In genomic region chr11:44517561-44518280, GRCm38 (mm10) we compare ENCODE assay signal across 8 mouse cellular contexts. TPM values are rescaled to one million over a fixed set of nuclear protein-coding genes. Genes with fewer than 3 reads are reported as not detected.
DNase-seq lines count a peak whose midpoint lies in the region; ATAC-seq and TF ChIP-seq lines count a peak whose summit lies in the region.

No protein-coding gene starts in this region.

- 54% methylated on average over 6 of the region's 6 CpGs for WGBS in heart, postnatal 0 days

- peaks cover 9% of the 10 kb centered on the region for H3K4me1 ChIP-seq in heart, postnatal 0 days (ENCODE audit: control insufficient read depth, insufficient read depth)

- TF ChIP-seq POLR2A in myocyte (IDR thresholded peaks at IDR 0.05; ENCODE audit: insufficient read length, low read depth) = no peak

- no peak for TF ChIP-seq EP300 in heart, postnatal 0 days (IDR thresholded peaks at IDR 0.05; ENCODE audit: low read depth)

- DNase-seq in heart, postnatal 0 days (ENCODE audit: low spot score) = no peak
- DNase-seq in heart, postnatal 25 days (ENCODE audit: low spot score) = no peak
- peak; percentile 62 for DNase-seq in MN1 (ENCODE audit: low spot score)
- DNase-seq in induced T-regulatory cell, adult 2 months (ENCODE audit: low read depth) = peak; percentile 32
- DNase-seq in urinary bladder, adult 18-20 months (ENCODE audit: low spot score in 2 of 2) = no peak
- DNase-seq in urinary bladder, postnatal 10 days (ENCODE audit: low spot score) = no peak

- no peak overlapping the region for H3ac ChIP-seq in myocyte (ENCODE audit: control insufficient read depth, insufficient read length)

- intact Hi-C loops in heart, postnatal 25 days (cut with DNase I) = loop anchor here (2.0 kb wide), 1 partner anchor 47 kb away; the partner anchor contains the start of gene Ublcp1

- H3K4me2 ChIP-seq in heart, postnatal 0 days (ENCODE audit: low read depth, low read length) = peak overlapping the region; percentile 99; the same call in 1 of the 2 replicates
- peak overlapping the region; percentile 98 for H3K4me2 ChIP-seq in myocyte (ENCODE audit: low read depth)

- no peaks in the 10 kb centered on the region for H3K36me3 ChIP-seq in heart, postnatal 0 days (replicated peaks; ENCODE audit: control insufficient read depth, insufficient read depth, low read length)
- H3K36me3 ChIP-seq in myocyte (ENCODE audit: control insufficient read depth, insufficient read depth) = no peaks in the 10 kb centered on the region

- no peak overlapping the region for H3K27ac ChIP-seq in heart, postnatal 0 days (ENCODE audit: low read depth)

- no peaks in the 10 kb centered on the region for H3K9me3 ChIP-seq in heart, postnatal 0 days (replicated peaks; ENCODE audit: control insufficient read depth, low read length)

- H3K9ac ChIP-seq in heart, postnatal 0 days (replicated peaks; ENCODE audit: low read depth, low read length) = no peak overlapping the region

- peaks cover 33% of the 10 kb centered on the region for H3K79me2 ChIP-seq in myocyte (ENCODE audit: control insufficient read depth, insufficient read depth)

- 0 out of 2 replicates have a peak overlapping the region, but pooled peaks have one; percentile 100 for H3K4me3 ChIP-seq in heart, postnatal 0 days (ENCODE audit: low read depth, low read length)
- peak overlapping the region; percentile 85 for H3K4me3 ChIP-seq in myocyte

- no peak for TF ChIP-seq CTCF in heart, postnatal 0 days (IDR thresholded peaks at IDR 0.05; ENCODE audit: low read depth)

- H3K27me3 ChIP-seq in heart, postnatal 0 days (ENCODE audit: control insufficient read depth, insufficient read depth, low read length) = no peaks in the 10 kb centered on the region
- H3K27me3 ChIP-seq in myocyte (ENCODE audit: control insufficient read depth, insufficient read depth, insufficient read length) = no peaks in the 10 kb centered on the region

- no peak for ATAC-seq in heart, postnatal 0 days (ENCODE audit: insufficient read depth, low read depth)
- no peak for ATAC-seq in erythroid progenitor cell, adult 5-6 weeks (replicated peaks; ENCODE audit: low FRiP score, poor library complexity, severe bottlenecking)

TF ChIP-seq in myocyte, 11 proteins besides CTCF, POLR2A, EP300 and RAD21:
- TF ChIP-seq TCF3 (IDR thresholded peaks at IDR 0.05; ENCODE audit: insufficient read length, low read depth) (no peak), CEBPB (IDR thresholded peaks at IDR 0.05; ENCODE audit: insufficient read depth, poor library complexity, severe bottlenecking) (no peak)

RNA-seq across cellular contexts. Expression of gene Rnf145, which starts 1.0 kb away (rescaled TPM):
- 35.4 and 38.1 TPM in 2 replicates for total RNA-seq in heart, postnatal 0 days (2014; rRNA removed; ENCODE audit: low replicate concordance)
- polyA plus RNA-seq in heart, postnatal 0 days (2015; fragmentation: Nextera tagmentation; extraction: Ambion mirVana) = 23.3 and 28.1 TPM in 2 replicates
- 10 to 100 TPM; 13.8 to 19.8 TPM for total RNA-seq in heart, postnatal 25 days (2021)
- polyA plus RNA-seq in myocyte (2012; fragmentation: generic; extraction: Trizol) = 63.6 TPM
- 92.2 and 130 TPM in 2 replicates for total RNA-seq in erythroid progenitor cell, adult 5-6 weeks (2015; ENCODE audit: low replicate concordance)
- total RNA-seq in erythroid progenitor cell, adult 5-6 weeks (2017; ENCODE audit: low replicate concordance) = 189 and 221 TPM in 2 replicates

RNA-seq across cellular contexts. Expression of gene Ublcp1, which starts 47.4 kb away (rescaled TPM):
- 15.0 and 16.2 TPM in 2 replicates for total RNA-seq in heart, postnatal 0 days (2014; rRNA removed; ENCODE audit: low replicate concordance)
- 45.0 and 46.1 TPM in 2 replicates for polyA plus RNA-seq in heart, postnatal 0 days (2015; fragmentation: Nextera tagmentation; extraction: Ambion mirVana)
- total RNA-seq in heart, postnatal 25 days (2021) = 10 to 100 TPM; 36.9 to 48.7 TPM
- 13.0 TPM for polyA plus RNA-seq in myocyte (2012; fragmentation: generic; extraction: Trizol)
- total RNA-seq in erythroid progenitor cell, adult 5-6 weeks (2015; ENCODE audit: low replicate concordance) = 96.9 and 113 TPM in 2 replicates
- total RNA-seq in erythroid progenitor cell, adult 5-6 weeks (2017; ENCODE audit: low replicate concordance) = 66.6 and 109 TPM in 2 replicates

Comparison
In these comparisons a context has a peak if more than half of its experiments do, and no peak if none do; other contexts are left out.
1. DNase-seq: peak in MN1 (single experiment) and induced T-regulatory cell, adult 2 months (single experiment); none in heart, postnatal 0 days (single experiment), heart, postnatal 25 days (single experiment), urinary bladder, adult 18-20 months (0 of 2) and urinary bladder, postnatal 10 days (single experiment).